ENCODE assay signal across 8 mouse cellular contexts in the genomic region with DNA sequence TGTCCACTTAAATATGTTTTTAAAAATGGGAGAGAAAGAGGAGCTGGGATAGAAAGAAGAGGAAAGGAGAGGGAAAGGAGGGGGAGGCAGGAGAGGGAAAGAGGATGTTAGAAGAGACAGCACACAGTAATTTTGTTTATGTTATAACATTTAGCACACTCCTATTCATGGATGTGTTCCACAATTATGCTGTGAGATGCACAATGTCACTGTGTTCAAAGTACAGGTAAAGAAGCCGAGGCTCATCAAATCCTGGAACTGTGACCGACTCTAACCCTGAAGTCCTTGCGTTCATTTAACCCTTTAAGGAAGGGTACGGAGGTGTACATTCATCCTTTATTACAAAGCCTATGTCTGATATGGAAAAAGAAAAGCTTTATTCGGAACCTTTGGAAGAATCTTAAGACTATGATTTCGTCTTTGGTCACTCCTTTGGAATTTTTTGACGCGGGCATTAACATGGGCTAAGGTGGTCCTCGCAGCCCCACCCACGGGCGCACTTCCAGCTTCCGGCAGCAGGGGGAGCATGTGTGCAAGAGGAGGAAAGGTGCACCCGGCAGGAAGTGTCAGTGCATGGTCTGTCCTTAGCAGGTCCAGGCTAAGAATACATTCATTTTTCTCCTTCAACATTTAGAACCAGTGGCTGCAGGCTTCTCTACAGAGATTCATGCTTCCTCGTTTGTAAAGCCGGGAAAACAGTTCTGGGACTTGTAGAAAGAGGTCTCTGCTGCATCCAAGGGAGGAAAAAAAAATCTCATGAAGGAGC.
A peak's percentile ranks its signal among the peaks of the same experiment; 100 is the strongest.
DNase-seq lines count a peak whose midpoint lies in the region; ATAC-seq and TF ChIP-seq lines count a peak whose summit lies in the region.

No protein-coding gene starts in this region.

- H3K9me3 ChIP-seq in erythroblast, embryonic 14.5 days (ENCODE audit: control insufficient read depth, low read length): no peaks in the 10 kb centered on the region
- H3K9me3 ChIP-seq in heart, embryonic 13.5 days: no peaks in the 10 kb centered on the region
- H3K9me3 ChIP-seq in liver, embryonic 13.5 days (replicated peaks): no peaks in the 10 kb centered on the region
- H3K9me3 ChIP-seq in stomach, embryonic 15.5 days: no peaks in the 10 kb centered on the region

- ATAC-seq in heart, embryonic 13.5 days (ENCODE audit: extremely low read depth, insufficient number of reproducible peaks, low FRiP score, low TSS enrichment): no peak
- peak; percentile 47 for ATAC-seq in liver, embryonic 13.5 days (ENCODE audit: low read depth)
- peak; percentile 53; the same call in 1 of the 2 replicates for ATAC-seq in stomach, embryonic 15.5 days (ENCODE audit: insufficient read depth, low FRiP score, low read depth)

- no peaks in the 10 kb centered on the region for H3K36me3 ChIP-seq in erythroblast, embryonic 14.5 days (ENCODE audit: control insufficient read depth)
- H3K36me3 ChIP-seq in heart, embryonic 13.5 days: no peaks in the 10 kb centered on the region
- no peaks in the 10 kb centered on the region for H3K36me3 ChIP-seq in liver, embryonic 13.5 days
- H3K36me3 ChIP-seq in stomach, embryonic 15.5 days: no peaks in the 10 kb centered on the region

- peak; percentile 77 for DNase-seq in CD4-positive helper T cell, adult 2 months (ENCODE audit: low read depth, low spot score)
- DNase-seq in brain, embryonic 14.5 days (ENCODE audit: low read depth): peak; percentile 87
- peak; percentile 93 for DNase-seq in kidney, postnatal 10 days
- DNase-seq in liver, embryonic 13.5 days: peak; percentile 75
- DNase-seq in neural tube, embryonic 10.5 days (ENCODE audit: extremely low spot score, low spot score): peak; percentile 95

- H3K27me3 ChIP-seq in erythroblast, embryonic 14.5 days (ENCODE audit: control insufficient read depth): no peaks in the 10 kb centered on the region
- no peaks in the 10 kb centered on the region for H3K27me3 ChIP-seq in heart, embryonic 13.5 days (replicated peaks)
- no peaks in the 10 kb centered on the region for H3K27me3 ChIP-seq in liver, embryonic 13.5 days
- no peaks in the 10 kb centered on the region for H3K27me3 ChIP-seq in stomach, embryonic 15.5 days (replicated peaks)

- H3K4me3 ChIP-seq in erythroblast, embryonic 14.5 days (replicated peaks): peak overlapping the region; percentile 68
- peak overlapping the region; percentile 51 for H3K4me3 ChIP-seq in heart, embryonic 13.5 days
- peak overlapping the region; percentile 60 for H3K4me3 ChIP-seq in liver, embryonic 13.5 days (replicated peaks)
- H3K4me3 ChIP-seq in stomach, embryonic 15.5 days (replicated peaks): peak overlapping the region; percentile 35

- peak; percentile 97 for TF ChIP-seq CTCF in brain, embryonic 14.5 days (IDR thresholded peaks at IDR 0.05; ENCODE audit: borderline replicate concordance, extremely low read depth, insufficient read depth, insufficient read length)

- H3K4me2 ChIP-seq in heart, embryonic 13.5 days: peak overlapping the region; percentile 75
- peak overlapping the region; percentile 83 for H3K4me2 ChIP-seq in liver, embryonic 13.5 days
- peak overlapping the region; percentile 67 for H3K4me2 ChIP-seq in stomach, embryonic 15.5 days

- no peak for TF ChIP-seq POLR2A in brain, embryonic 14.5 days (IDR thresholded peaks at IDR 0.05; ENCODE audit: borderline replicate concordance, extremely low read depth, insufficient read depth, insufficient read length, poor library complexity, severe bottlenecking)

- H3K9ac ChIP-seq in heart, embryonic 13.5 days: peak overlapping the region; percentile 74
- peak overlapping the region; percentile 65 for H3K9ac ChIP-seq in liver, embryonic 13.5 days
- H3K9ac ChIP-seq in stomach, embryonic 15.5 days: no peak overlapping the region

- 2% methylated on average over 15 of the region's 15 CpGs for WGBS in heart, embryonic 13.5 days
- WGBS in liver, embryonic 13.5 days (ENCODE audit: insufficient replicate concordance): 3% methylated on average over 15 of the region's 15 CpGs
- 2% methylated on average over 15 of the region's 15 CpGs for WGBS in stomach, embryonic 15.5 days

- H3K27ac ChIP-seq in heart, embryonic 13.5 days (replicated peaks): peak overlapping the region; percentile 80
- peak overlapping the region; percentile 94 for H3K27ac ChIP-seq in liver, embryonic 13.5 days
- H3K27ac ChIP-seq in stomach, embryonic 15.5 days: peak overlapping the region; percentile 94

- peaks cover 85% of the 10 kb centered on the region for H3K4me1 ChIP-seq in erythroblast, embryonic 14.5 days (ENCODE audit: control insufficient read depth)
- H3K4me1 ChIP-seq in heart, embryonic 13.5 days: peaks cover 42% of the 10 kb centered on the region
- peaks cover 73% of the 10 kb centered on the region for H3K4me1 ChIP-seq in liver, embryonic 13.5 days (replicated peaks)
- H3K4me1 ChIP-seq in stomach, embryonic 15.5 days: peaks cover 16% of the 10 kb centered on the region
